Mouse (Mus musculus) midbrain, embryonic 14.5 days (tissue): ENCODE measurements around the gene Zkscan3. TPM values are rescaled to one million over a fixed set of nuclear protein-coding genes. Genes with fewer than 3 reads are reported as not detected.
"Not testable (repeated sequence)": the region's sequence is repeated elsewhere in the genome, so short reads cannot be mapped to it uniquely, and the experiment has no call there.

Experiments used
- ATAC-seq: fragments of 200-750 bp; cut with Nextera tagmentation; 2 replicates; pipeline ENCODE4 v1.8.0; 2017; ENCODE audit warnings: moderate number of reproducible peaks, moderate library complexity; ENCODE audit not compliant: low FRiP score, low TSS enrichment
- DNase-seq: peaks from one replicate; pipeline ENCODE4 v3.0.0-alpha.2; 2015
- H3K27ac ChIP-seq: fragments of 300-500 bp; sonication (generic); replicated peaks from 2 replicates; pipeline ENCODE4 v1.5.1; 2014; ENCODE audit warnings: mild to moderate bottlenecking, low read depth, low read length, moderate library complexity
- H3K27me3 ChIP-seq: fragments of 300-500 bp; sonication (generic); 2 replicates; pipeline ENCODE4 v1.6.1; 2014; ENCODE audit warnings: low read length, control low read depth, mixed read lengths; ENCODE audit not compliant: control insufficient read depth, insufficient read depth
- H3K36me3 ChIP-seq: fragments of 300-500 bp; sonication (generic); 2 replicates; pipeline ENCODE4 v1.6.1; 2014; ENCODE audit warnings: low read length, control low read depth; ENCODE audit not compliant: control insufficient read depth, insufficient read depth
- H3K4me1 ChIP-seq: fragments of 300-500 bp; sonication (generic); 2 replicates; pipeline ENCODE4 v1.6.1; 2014; ENCODE audit warnings: mild to moderate bottlenecking, antibody characterized with exemption, low read length, control low read depth; ENCODE audit not compliant: control insufficient read depth, insufficient read depth
- H3K4me2 ChIP-seq: fragments of 300-500 bp; sonication (generic); 2 replicates; pipeline ENCODE4 v1.6.1; 2014; ENCODE audit warnings: mild to moderate bottlenecking, low read length, moderate library complexity
- H3K4me3 ChIP-seq: fragments of 300-500 bp; sonication (generic); replicated peaks from 2 replicates; pipeline ENCODE4 v1.5.1; 2014; ENCODE audit warnings: low read depth, low read length
- H3K9ac ChIP-seq: fragments of 300-500 bp; sonication (generic); replicated peaks from 2 replicates; pipeline ENCODE4 v1.6.1; 2014; ENCODE audit warnings: mild to moderate bottlenecking, low read length, moderate library complexity
- H3K9me3 ChIP-seq: fragments of 300-500 bp; sonication (generic); 2 replicates; pipeline ENCODE4 v1.6.1; 2016; ENCODE audit warnings: low read length, control low read depth, mixed read lengths; ENCODE audit not compliant: control insufficient read depth
- WGBS: fragments of 180-500 bp; shearing (Covaris S2); extraction: QIAGEN DNeasy Blood & Tissue Kit; methylation state at CpG from one replicate; pipeline ENCODE4 v1.1.7; 2014; 5-methylcytosine and 5-hydroxymethylcytosine counted together
- polyA plus RNA-seq: library from polyadenylated mRNA; unstranded; fragments of >200 nt; fragmentation: Nextera tagmentation; extraction: Ambion mirVana; gene quantifications from 2 replicates; pipeline ENCODE4 v1.2.1, GENCODE M21; 2014

The Zkscan3 gene
- polyA plus RNA-seq, 1 experiment from 2014 or later: 69.9 TPM

DNA sequence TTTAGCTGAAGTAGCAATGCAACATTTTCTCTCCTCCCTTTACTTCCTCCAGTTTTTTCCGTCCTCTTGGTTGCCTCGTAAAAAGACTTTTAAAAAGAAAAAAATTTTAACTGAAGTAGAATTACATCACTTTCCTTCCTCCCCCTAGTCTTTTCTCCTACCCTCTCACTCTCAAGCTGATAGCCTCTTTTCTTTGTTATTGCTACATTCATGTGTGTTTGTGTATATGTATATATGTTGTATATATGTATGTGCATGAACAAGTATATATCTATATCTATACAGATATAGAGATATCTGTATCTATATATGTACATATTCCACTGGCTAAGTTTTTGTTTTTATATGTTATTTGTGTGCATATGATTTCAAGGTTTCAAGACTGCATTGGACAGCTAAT lies 293 bp upstream of the Zkscan3 start:
- peak overlapping the region; percentile 75; the same call in 1 of the 2 replicates for H3K9ac ChIP-seq
- peaks cover 16% of the 10 kb centered on the region for H3K4me1 ChIP-seq
- DNase-seq: no peak
- H3K27me3 ChIP-seq: no peaks in the 10 kb centered on the region
- H3K9me3 ChIP-seq: no peaks in the 10 kb centered on the region
- H3K4me2 ChIP-seq: peak overlapping the region; percentile 77
- peaks cover 12% of the 10 kb centered on the region for H3K36me3 ChIP-seq
- WGBS: 0% methylated on average over 2 of the region's 2 CpGs
- ATAC-seq: peak; percentile 62; the same call in 1 of the 2 replicates
- H3K4me3 ChIP-seq: peak overlapping the region; percentile 80
- H3K27ac ChIP-seq: no peak overlapping the region; the same call in 1 of the 2 replicates

DNA sequence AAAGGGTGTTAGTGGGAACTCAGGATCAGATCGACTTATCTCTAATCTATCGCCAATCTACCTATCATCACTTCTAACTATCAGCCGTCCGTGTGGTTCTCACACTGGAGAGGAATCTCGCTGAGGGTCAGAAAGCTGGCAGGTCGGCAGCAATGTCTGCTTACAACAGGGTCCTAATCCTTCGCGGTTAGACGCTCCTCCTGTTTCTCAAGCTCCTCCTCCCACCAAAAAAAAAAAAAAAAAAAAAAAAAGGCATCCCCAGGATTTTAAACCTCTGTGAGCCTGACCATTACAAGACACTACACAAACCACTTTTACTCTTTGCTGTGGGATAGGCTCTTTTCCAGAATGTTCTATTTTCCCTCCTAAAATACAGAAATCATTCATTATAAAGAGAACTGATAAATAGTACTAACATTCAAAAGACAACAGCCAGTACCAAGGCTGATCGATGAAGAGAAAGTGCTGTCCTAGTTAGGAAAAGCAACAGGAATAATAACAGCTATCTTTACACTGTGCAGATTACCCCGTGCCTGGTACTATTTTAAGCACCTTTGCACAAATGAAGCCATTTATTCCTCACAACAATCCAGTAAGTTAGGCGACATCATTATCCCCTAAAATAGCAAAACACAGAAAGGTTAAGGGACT lies 794 bp downstream of the Zkscan3 start:
- DNase-seq (peak; percentile 28), ATAC-seq (peak; percentile 46)
- H3K4me3 ChIP-seq: peak overlapping the region; percentile 80
- H3K36me3 ChIP-seq: peaks cover 12% of the 10 kb centered on the region
- no peak overlapping the region for H3K27ac ChIP-seq
- H3K9ac ChIP-seq: peak overlapping the region; percentile 75
- no peaks in the 10 kb centered on the region for H3K27me3 ChIP-seq
- peak overlapping the region; percentile 77 for H3K4me2 ChIP-seq
- peaks cover 16% of the 10 kb centered on the region for H3K4me1 ChIP-seq
- no peaks in the 10 kb centered on the region for H3K9me3 ChIP-seq
- WGBS: 14% methylated on average over 12 of the region's 12 CpGs

DNA sequence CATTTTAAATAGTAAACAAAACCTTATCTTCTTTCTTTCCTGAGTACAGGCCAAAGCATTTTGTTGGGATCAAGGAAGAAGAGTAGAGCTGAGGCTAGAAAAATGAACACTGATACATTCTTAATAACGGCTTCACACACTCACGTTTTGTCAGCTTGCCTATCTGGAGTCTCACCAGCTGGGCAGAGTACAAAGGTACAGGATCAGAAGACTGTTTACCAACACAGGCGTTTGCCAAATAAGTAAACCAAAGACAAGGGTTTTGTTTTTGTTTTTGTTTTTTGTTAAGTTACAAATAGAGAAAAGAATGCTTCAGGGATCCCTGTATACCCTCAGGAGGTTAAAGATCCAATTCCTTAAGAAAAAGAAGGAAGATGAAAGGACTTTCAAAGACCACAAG lies 1.4 kb downstream of the Zkscan3 start:
- 85% methylated on average over 3 of the region's 3 CpGs for WGBS
- Histone ChIP-seq H3K36me3 (peaks cover 18% of the 10 kb centered on the region), H3K4me1 (peaks cover 16% of the 10 kb centered on the region), H3K9me3 (no peaks in the 10 kb centered on the region), H3K4me2 (peak overlapping the region; percentile 77), H3K4me3 (peak overlapping the region; percentile 80), H3K9ac (no peak overlapping the region; the same call in 1 of the 2 replicates), H3K27ac (no peak overlapping the region), H3K27me3 (no peaks in the 10 kb centered on the region)
- DNase-seq (no peak), ATAC-seq (no peak)

DNA sequence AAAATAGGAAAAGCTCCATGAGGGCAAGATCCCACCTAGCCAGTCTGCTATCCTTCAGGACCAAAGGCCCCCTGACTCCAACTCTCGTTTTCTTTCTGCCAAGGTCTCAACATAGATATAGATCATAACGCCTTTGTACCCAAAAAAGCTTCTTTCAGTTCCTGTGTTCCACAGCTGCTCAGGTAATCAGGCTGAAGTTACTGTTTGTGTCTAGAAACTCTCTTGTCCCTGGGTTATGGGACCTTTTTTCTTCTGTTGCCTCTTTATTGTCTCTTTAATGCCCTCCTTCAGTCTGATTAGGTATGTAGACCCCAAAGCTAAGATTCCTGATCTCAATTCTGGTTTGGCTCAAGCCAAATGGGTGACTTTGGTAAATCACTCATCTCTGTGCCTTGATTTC lies 5.1 kb downstream of the Zkscan3 start:
- peaks cover 14% of the 10 kb centered on the region for H3K4me1 ChIP-seq
- H3K27ac ChIP-seq: no peak overlapping the region
- H3K9ac ChIP-seq: no peak overlapping the region
- no peaks in the 10 kb centered on the region for H3K9me3 ChIP-seq
- H3K27me3 ChIP-seq: no peaks in the 10 kb centered on the region
- no peak for DNase-seq
- peaks cover 49% of the 10 kb centered on the region for H3K36me3 ChIP-seq
- no peak for ATAC-seq
- WGBS: 97% methylated on average over 2 of the region's 2 CpGs
- H3K4me3 ChIP-seq: no peak overlapping the region
- H3K4me2 ChIP-seq: no peak overlapping the region

DNA sequence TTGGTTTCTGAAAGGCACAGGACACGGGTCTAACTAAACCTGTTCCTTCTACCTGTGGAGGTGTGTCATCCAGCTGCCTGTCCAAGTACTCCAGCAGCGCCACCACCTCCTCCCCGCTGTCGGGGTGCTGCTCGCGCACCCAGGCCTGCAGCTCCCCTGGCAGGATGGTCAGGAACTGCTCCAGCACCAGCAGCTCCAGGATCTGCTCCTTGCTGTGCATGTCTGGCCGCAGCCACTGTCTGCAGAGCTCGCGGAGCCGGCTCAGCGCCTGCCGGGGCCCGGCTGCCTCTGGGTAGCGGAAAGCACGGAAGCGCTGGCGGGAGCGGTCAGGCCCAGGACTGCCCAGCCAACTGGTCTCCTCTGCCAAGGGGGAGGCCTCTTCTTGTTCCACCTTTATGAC lies 6.5 kb downstream of the Zkscan3 start:
- not testable (repeated sequence) for H3K4me2 ChIP-seq, H3K9me3 ChIP-seq, H3K4me1 ChIP-seq, H3K27me3 ChIP-seq, DNase-seq, H3K9ac ChIP-seq, H3K27ac ChIP-seq, ATAC-seq, H3K4me3 ChIP-seq
- H3K36me3 ChIP-seq: peaks cover 62% of the 10 kb centered on the region
- 94% methylated on average over 14 of the region's 18 CpGs for WGBS

DNA sequence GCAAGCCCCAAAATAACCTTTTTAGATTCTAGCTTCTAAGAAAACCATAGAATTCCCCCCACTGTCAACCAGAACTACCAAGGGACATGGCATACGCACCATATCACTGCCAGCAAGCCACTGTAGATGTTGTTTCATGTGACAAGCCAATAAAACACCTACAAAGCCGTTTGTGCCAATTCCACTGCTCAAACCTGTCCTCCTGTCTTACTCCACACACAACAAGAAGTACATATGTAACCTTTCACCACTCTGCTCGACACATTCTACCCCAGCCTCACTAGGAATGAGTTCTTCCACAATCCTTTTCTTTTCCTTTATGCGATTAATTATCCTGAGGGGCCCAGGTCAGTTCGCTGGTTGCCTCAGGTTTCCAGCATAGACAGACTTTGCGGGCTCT lies 6.9 kb downstream of the Zkscan3 start:
- no peak overlapping the region for H3K9ac ChIP-seq
- 93% methylated on average over 6 of the region's 6 CpGs for WGBS
- peaks cover under 1% of the 10 kb centered on the region for H3K4me1 ChIP-seq
- H3K4me3 ChIP-seq: no peak overlapping the region
- H3K27ac ChIP-seq: no peak overlapping the region
- no peak for DNase-seq
- peaks cover 66% of the 10 kb centered on the region for H3K36me3 ChIP-seq
- ATAC-seq: no peak
- no peaks in the 10 kb centered on the region for H3K9me3 ChIP-seq
- no peak overlapping the region for H3K4me2 ChIP-seq
- H3K27me3 ChIP-seq: no peaks in the 10 kb centered on the region

DNA sequence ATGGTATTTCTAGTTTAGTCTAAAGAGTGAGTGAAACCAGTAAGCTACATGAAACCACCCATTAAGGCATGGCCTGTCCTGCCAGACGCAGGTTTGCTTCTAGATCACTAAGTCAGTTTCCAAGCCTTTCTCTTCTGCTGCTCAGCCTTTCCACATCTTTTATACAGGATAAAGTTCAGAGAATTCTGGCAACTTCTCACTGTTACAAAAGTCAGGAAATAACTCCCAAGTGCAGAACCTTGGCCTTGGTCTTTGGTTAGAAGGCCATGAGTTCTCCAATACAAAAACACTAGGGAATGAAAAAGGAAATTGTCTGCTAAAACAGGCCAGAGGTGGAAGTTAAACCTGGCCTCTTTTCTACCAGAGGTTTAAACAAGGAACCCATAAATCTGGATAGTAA lies 7.3 kb downstream of the Zkscan3 start:
- DNase-seq (no peak), ATAC-seq (no peak)
- 93% methylated on average over 1 of the region's 1 CpGs for WGBS
- no peak overlapping the region for H3K4me3 ChIP-seq
- no peaks in the 10 kb centered on the region for H3K4me1 ChIP-seq
- no peak overlapping the region for H3K27ac ChIP-seq
- H3K9me3 ChIP-seq: no peaks in the 10 kb centered on the region
- peaks cover 70% of the 10 kb centered on the region for H3K36me3 ChIP-seq
- H3K4me2 ChIP-seq: no peak overlapping the region
- H3K9ac ChIP-seq: no peak overlapping the region
- no peaks in the 10 kb centered on the region for H3K27me3 ChIP-seq

DNA sequence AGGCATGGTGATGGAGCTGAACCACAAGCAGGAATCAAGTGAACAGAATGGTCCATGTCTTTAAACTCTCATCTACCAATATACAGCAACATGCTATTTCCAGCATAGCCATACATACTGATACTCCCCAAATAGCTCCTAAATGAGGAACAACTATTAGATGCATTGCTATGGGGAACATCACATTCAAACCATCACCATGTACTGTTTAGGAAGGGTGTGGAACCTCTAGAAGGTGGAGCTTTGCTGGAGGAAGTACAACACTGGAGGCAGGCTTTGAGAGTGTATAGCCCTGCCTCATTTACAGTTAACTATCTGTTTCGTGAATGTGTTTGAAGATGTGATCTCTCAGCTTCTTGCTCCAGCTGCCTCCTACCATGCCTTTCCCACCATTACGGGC lies 24.8 kb downstream of the Zkscan3 start:
- Histone ChIP-seq H3K27me3 (no peaks in the 10 kb centered on the region), H3K4me1 (no peaks in the 10 kb centered on the region), H3K4me2 (no peak overlapping the region), H3K27ac (no peak overlapping the region), H3K9ac (no peak overlapping the region), H3K4me3 (no peak overlapping the region), H3K9me3 (no peaks in the 10 kb centered on the region), H3K36me3 (no peaks in the 10 kb centered on the region)
- no peak for ATAC-seq
- WGBS: 88% methylated on average over 2 of the region's 2 CpGs
- no peak for DNase-seq

DNA sequence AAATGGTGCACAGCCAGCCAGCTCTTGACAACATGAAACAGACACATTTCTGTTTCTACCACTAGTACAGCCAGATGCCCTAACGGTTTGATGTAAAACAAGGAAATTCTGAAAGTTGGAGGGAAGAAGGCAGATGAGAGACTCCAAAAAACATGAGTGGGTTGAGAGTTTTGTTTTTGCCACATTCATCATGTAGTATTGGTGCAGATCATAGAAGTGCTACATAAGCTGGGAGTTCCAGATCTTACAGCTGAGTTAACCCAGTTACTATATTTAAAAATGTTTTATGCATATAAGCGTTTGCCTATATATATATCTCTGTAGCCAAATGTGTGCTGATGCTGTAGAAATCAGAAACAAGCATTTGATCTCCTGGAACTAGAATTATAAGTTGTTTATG lies 29.9 kb downstream of the Zkscan3 start:
- Histone ChIP-seq H3K4me3 (no peak overlapping the region), H3K9ac (no peak overlapping the region), H3K9me3 (no peaks in the 10 kb centered on the region), H3K36me3 (peaks cover 38% of the 10 kb centered on the region), H3K27me3 (no peaks in the 10 kb centered on the region), H3K27ac (no peak overlapping the region), H3K4me2 (no peak overlapping the region), H3K4me1 (no peaks in the 10 kb centered on the region)
- no peak for ATAC-seq
- 96% methylated on average over 2 of the region's 2 CpGs for WGBS
- DNase-seq: no peak
